Mouse (Mus musculus) kidney, adult 2 months (tissue): ENCODE measurements around the gene Gm6164.
"Not testable (repeated sequence)": the region's sequence is repeated elsewhere in the genome, so short reads cannot be mapped to it uniquely, and the experiment has no call there.

Source experiments
- CTCF ChIP-seq: fragments of 200-500 bp; conservative IDR thresholded peaks from 2 replicates; pipeline ENCODE4 v1.5.1; 2011; ENCODE audit warnings: low read depth, mild to moderate bottlenecking, control low read depth, low read length, moderate library complexity, mixed read lengths; ENCODE audit not compliant: insufficient read depth, insufficient read length
- POLR2A ChIP-seq: fragments of 200-500 bp; IDR thresholded peaks from one replicate; pipeline ENCODE4 v1.6.1; 2011; ENCODE audit warnings: low read depth, low read length, control low read depth

- TF ChIP-seq CTCF, POLR2A: not testable (repeated sequence)
Measured at GRCm38 (mm10) chr7:20168277-20168676, 37.1 kb downstream of the Gm6164 start, which contains the start of gene Vmn1r94.
